Mouse (Mus musculus) ES-E14 (cell line): ENCODE results near the gene Urm1. TPM values are rescaled to one million over a fixed set of nuclear protein-coding genes. Genes with fewer than 3 reads are reported as not detected.

Experiments used
- DNase-seq: peaks from one replicate; pipeline ENCODE4 v3.0.0-alpha.2; 2013; ENCODE audit warnings: low read depth, low spot score
- H3K27ac ChIP-seq: 2 replicates; pipeline ENCODE4 v1.5.1; 2012; ENCODE audit warnings: low read depth, mild to moderate bottlenecking, low read length, moderate library complexity, mixed read lengths; ENCODE audit not compliant: poor library complexity, insufficient read depth, severe bottlenecking
- H3K36me3 ChIP-seq: 2 replicates; pipeline ENCODE4 v1.6.1; 2012; ENCODE audit warnings: mild to moderate bottlenecking, low read length, moderate library complexity, mixed read lengths; ENCODE audit not compliant: control insufficient read depth, poor library complexity, insufficient read depth, severe bottlenecking
- H3K4me1 ChIP-seq, 2 experiments: fragments of 150-350 bp in 1 of 2; sonication (generic) in 1 of 2; 2 replicates each; pipeline ENCODE4 v1.6.1; 2012; ENCODE audit warnings: low read length in 2 of 2, mild to moderate bottlenecking in 1 of 2, mixed read lengths in 1 of 2; ENCODE audit not compliant: control insufficient read depth in 2 of 2, insufficient read depth in 2 of 2, poor library complexity in 1 of 2
- H3K4me3 ChIP-seq, 2 experiments: fragments of 150-350 bp in 1 of 2; sonication (generic) in 1 of 2; 2 replicates each; pipeline ENCODE4 v1.5.1; 2012; ENCODE audit warnings: low read length in 2 of 2, low read depth in 1 of 2, mild to moderate bottlenecking in 1 of 2, mixed read lengths in 1 of 2; ENCODE audit not compliant: insufficient read depth in 1 of 2, poor library complexity in 1 of 2, severe bottlenecking in 1 of 2
- H3K9ac ChIP-seq: 2 replicates; pipeline ENCODE4 v1.6.1; 2012; ENCODE audit warnings: low read depth, mild to moderate bottlenecking, low read length, mixed read lengths; ENCODE audit not compliant: poor library complexity, insufficient read depth, severe bottlenecking
- H3K9me3 ChIP-seq: fragments of 150-350 bp; sonication (generic); 2 replicates; pipeline ENCODE4 v1.6.1; 2012; ENCODE audit warnings: low read depth, mild to moderate bottlenecking, low read length; ENCODE audit not compliant: control insufficient read depth, insufficient read depth
- CHD2 ChIP-seq: IDR thresholded peaks from 2 replicates; pipeline ENCODE4 v1.6.1; 2014; ENCODE audit warnings: mild to moderate bottlenecking, low read depth, low read length, inconsistent platforms
- HCFC1 ChIP-seq: IDR thresholded peaks from 2 replicates; pipeline ENCODE4 v1.6.1; 2012; ENCODE audit warnings: low read length, inconsistent platforms, borderline replicate concordance; ENCODE audit not compliant: insufficient read depth
- MAFK ChIP-seq: IDR thresholded peaks from 2 replicates; pipeline ENCODE4 v1.6.1; 2014; ENCODE audit warnings: mild to moderate bottlenecking, low read depth, low read length, inconsistent platforms; ENCODE audit not compliant: insufficient read depth
- ZC3H11A ChIP-seq: IDR thresholded peaks from 2 replicates; pipeline ENCODE4 v1.6.1; 2012; ENCODE audit warnings: low read depth, mild to moderate bottlenecking, inconsistent platforms, low read length, borderline replicate concordance
- ZNF384 ChIP-seq: IDR thresholded peaks from 2 replicates; pipeline ENCODE4 v1.6.1; 2012; ENCODE audit warnings: low read depth, low read length, inconsistent platforms
- in situ Hi-C, 2 experiments: fragments of 600-800 bp; cut with MboI; formaldehyde crosslinking; loops; one replicate each; pipeline ENCODE4 v1.15.1; 2025; ENCODE audit warnings: low sequenced_read_pairs in 2 of 2, inconsistent platforms in 1 of 2; ENCODE audit not compliant: unreplicated experiment in 2 of 2
- total RNA-seq: library from RNA; depleted of rRNA; stranded (reverse); fragments of 300-350 nt; gene quantifications from 2 replicates; pipeline ENCODE4 v1.2.3, GENCODE M21; 2012

Urm1 gene
- total RNA-seq, 1 experiment = 50.8 TPM

DNA sequence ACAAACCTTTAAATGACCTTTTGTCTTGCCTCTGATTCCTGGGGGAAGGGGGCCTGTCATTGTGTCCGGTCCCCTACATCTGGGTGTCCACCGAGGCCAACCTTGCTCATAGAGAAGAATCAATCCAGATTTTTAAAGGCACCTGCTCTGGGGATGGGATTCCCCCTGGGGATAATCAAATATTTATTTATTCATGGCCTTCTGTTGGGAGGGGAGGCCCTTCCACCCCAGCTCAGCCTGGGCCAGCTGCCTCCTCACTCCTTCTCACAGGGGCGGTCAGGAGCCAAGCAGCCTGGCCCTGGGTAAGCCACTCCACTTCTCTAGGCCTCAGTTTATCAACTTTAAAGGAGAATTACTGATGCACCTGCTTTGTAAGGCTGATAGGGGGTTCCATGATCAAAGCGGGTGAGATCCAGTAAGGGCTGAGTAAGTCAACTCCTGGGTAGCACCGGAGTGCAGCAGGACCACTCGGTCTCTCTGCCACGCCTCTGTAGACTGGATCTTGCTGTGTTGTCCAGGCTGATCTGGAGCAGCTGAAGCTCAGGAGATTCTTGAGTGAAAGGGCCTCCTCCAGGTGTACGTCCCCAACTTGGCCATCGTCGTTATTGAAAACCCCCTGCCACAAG, 35.8 kb downstream of the Urm1 start:
- TF ChIP-seq ZNF384 (no peak), HCFC1 (no peak), MAFK (no peak), CHD2 (no peak), ZC3H11A (no peak)
- no peaks in the 10 kb centered on the region for H3K36me3 ChIP-seq
- H3K9ac ChIP-seq = no peak overlapping the region
- peaks cover 0 to 14% of the 10 kb centered on the region in 2 experiments; a peak in 3 of 4 replicates for H3K4me1 ChIP-seq
- no peaks in the 10 kb centered on the region for H3K9me3 ChIP-seq
- H3K27ac ChIP-seq = no peak overlapping the region
- no peak for DNase-seq
- in situ Hi-C loops = loop anchor here in 1 of 2 experiments (10.0 kb wide), 1 partner anchor 91 kb away; no protein-coding TSS in a partner anchor
- H3K4me3 ChIP-seq = no peak overlapping the region

DNA sequence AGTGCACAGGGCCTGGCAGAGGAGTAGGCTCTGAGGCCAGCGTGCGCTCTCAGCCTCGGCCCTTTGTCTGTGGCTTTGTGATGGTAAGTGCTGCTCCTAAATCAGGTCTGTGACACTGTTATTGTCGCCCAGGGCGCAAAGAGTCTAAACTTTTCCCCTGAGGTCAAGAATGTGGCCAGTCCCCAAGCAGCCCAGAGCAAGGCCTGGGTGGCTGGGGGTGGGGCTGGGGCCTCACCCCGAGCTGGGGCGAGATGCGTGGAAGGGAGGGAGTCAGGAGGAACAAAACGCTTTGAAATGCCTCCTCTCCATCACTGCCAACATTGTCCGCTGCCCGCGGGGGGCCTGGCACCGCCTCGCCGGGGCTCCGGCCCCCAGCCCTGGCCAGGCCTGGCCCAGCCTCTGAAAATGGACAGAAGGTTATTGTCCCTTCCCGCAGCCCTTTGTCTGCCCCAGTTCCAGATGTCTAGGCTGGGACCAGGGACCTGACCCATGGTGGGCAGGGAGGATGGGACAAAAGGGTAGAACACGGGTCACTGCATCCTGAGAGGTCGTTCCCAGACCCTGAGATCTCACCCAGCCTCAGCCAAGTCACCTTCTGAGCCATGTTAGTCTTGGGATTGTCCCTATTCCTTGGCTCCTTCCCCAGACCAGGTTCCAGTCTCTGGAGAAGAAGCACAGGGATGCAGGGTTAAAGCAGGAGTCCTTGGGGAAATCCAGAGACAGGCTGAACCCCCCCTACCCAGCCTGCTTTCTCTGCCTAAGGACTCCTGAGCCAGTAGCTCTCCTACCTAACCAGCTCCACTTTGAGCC, 36.8 kb downstream of the Urm1 start:
- in situ Hi-C loops = loop anchor here in 1 of 2 experiments (10.0 kb wide), 1 partner anchor 92 kb away; no protein-coding TSS in a partner anchor
- Histone ChIP-seq H3K9me3 (no peaks in the 10 kb centered on the region), H3K27ac (no peak overlapping the region), H3K4me3 (no peak overlapping the region), H3K36me3 (no peaks in the 10 kb centered on the region), H3K9ac (no peak overlapping the region), H3K4me1 (peaks cover 0 to 14% of the 10 kb centered on the region in 2 experiments; a peak in 3 of 4 replicates)
- no peak for DNase-seq
- TF ChIP-seq MAFK = no peak
- TF ChIP-seq ZC3H11A = no peak
- no peak for TF ChIP-seq CHD2
- TF ChIP-seq ZNF384 = no peak
- no peak for TF ChIP-seq HCFC1

DNA sequence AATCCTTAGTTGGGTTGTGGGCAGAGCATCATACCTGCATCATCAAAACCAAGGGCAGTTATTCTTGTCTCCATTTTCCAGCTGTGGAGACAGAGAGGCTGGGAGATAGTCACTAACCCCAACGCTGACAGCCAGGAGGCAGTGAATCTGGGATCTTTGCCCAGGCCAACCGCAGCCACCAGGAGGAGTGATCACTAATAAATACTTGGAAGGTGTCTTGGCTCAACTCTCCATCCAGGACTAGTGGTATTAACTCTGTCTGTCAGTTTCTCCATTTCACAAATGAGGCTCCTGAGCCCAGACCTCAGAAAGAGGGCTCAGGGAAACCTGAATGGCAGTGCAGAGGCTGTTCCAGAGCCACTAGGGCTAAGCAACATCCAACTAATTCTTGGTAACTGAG, 37.5 kb downstream of the Urm1 start:
- DNase-seq = no peak
- Histone ChIP-seq H3K4me1 (peaks cover 0 to 14% of the 10 kb centered on the region in 2 experiments; a peak in 3 of 4 replicates), H3K27ac (no peak overlapping the region), H3K4me3 (no peak overlapping the region), H3K9ac (no peak overlapping the region), H3K9me3 (no peaks in the 10 kb centered on the region), H3K36me3 (no peaks in the 10 kb centered on the region)
- in situ Hi-C loops = loop anchor here in 1 of 2 experiments (10.0 kb wide), 1 partner anchor 93 kb away; no protein-coding TSS in a partner anchor
- TF ChIP-seq MAFK = no peak
- TF ChIP-seq CHD2 = no peak
- TF ChIP-seq ZNF384 = no peak
- no peak for TF ChIP-seq ZC3H11A
- no peak for TF ChIP-seq HCFC1

DNA sequence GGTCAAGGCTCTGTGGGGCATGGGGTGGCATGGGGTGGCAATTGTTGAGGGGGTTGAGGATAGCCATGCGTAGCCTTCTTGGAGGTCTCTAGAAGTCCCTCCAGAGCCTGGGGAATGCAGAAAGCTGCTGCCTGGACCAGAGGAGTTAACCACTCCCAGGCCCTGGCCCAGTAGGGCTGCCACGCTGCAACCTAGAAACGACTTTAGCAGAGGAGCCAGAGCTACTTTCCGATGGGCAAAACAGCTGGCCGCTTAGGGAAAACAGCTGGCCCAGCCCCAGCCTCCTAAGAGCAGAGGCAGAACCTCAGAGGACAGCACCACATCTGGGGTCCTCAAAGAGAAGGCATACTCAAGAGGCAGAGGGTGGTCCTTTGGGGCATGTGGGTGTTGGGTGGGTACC, 38.1 kb downstream of the Urm1 start:
- Histone ChIP-seq H3K36me3 (no peaks in the 10 kb centered on the region), H3K9ac (no peak overlapping the region), H3K4me1 (peaks cover 0 to 14% of the 10 kb centered on the region in 2 experiments; a peak in 3 of 4 replicates), H3K9me3 (no peaks in the 10 kb centered on the region), H3K27ac (no peak overlapping the region), H3K4me3 (no peak overlapping the region)
- in situ Hi-C loops = loop anchor here in 1 of 2 experiments (10.0 kb wide), 1 partner anchor 93 kb away; no protein-coding TSS in a partner anchor
- no peak for TF ChIP-seq CHD2
- TF ChIP-seq MAFK = no peak
- no peak for TF ChIP-seq HCFC1
- TF ChIP-seq ZNF384 = no peak
- no peak for TF ChIP-seq ZC3H11A
- DNase-seq = no peak
